Mouse (Mus musculus) cerebellum, postnatal 25 days (tissue): ENCODE results near the gene Nup88.
A peak's percentile ranks its signal among the peaks of the same experiment; 100 is the strongest.

ENCODE experiments used
- DNase-seq, 2 experiments: peaks; one replicate each; pipeline ENCODE4 v3.0.0; 2021; ENCODE audit warnings: mixed read lengths in 2 of 2

Nup88 gene

DNA sequence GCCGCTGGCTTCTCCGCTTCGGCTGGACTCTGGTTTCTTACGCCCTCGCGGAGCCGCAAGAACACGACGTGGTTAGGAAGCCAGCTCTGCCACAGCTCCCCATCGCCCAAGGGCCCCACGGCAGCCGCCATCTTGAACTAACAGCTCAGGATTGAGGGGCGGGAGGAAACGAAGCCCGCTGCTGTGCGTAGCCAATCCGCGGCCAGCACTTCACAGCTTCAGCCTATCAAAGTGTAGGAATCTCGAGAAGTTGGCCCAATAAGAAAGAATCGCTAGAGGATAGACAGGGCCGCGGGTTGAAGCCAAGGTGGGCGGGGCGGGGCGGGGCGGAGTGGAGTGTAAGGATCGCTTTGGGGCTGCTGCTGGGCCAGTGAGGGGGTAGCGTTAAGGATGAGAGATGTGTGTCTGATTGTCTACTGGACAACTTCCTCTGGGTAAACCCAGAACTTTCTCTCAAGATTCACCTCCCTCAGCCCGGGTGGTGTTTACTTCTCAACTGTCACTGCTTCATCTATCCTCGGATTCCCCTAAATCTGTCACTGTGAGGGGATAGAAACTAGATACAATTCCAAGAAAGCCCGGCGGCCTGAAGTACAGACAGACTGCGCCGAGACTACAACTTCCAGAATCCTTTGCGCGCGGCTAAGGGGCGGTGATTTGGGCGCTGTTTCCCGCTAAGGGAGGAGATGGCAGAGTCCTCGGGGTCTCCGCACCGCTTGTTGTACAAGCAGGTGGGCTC lies at the start of gene Nup88, which contains the start of gene Rpain:
TSS of gene Nup88 (minus strand) at position 153 of the 739 bp plus-strand sequence.
TSS of gene Rpain (plus strand) at position 393 of the 739 bp plus-strand sequence.
- DNase-seq, result peak; percentile 93 to 94

DNA sequence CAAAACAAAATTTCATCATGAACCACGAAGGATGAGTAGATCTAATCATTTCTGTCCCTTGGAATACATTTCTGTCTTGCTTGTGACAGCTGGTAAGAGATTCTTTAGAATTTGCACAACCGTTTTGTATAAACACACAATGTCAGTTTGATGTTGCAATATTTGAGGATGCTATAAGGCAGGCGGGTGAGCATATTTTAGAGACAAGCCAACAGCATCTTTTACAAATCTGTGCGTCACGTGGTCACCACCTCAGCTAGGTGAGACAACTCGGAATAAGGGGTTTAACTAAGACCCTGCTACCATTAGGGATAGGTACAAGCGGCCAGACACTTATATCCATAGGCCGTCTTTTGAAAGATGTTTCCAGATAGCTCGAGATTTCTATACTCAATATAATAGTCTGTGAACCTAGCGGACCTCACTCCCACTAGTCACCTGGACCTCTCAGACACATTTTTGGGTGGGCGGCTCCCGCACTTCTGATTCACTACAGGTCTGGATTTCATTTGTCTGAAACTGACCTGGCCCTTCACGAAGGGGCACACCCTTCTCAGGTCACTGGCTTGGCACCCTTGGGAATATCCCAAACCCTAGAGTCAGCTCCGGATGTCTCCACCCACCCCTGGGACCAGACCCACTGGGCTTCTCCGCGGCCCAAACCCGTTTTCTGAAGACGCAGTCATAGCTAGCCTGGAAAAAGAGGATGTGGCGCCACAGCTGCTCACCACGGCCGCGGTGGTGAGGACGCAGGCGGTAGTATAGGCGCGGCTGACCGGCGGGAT lies 48.8 kb upstream of the Nup88 start:
- DNase-seq, result no peak

DNA sequence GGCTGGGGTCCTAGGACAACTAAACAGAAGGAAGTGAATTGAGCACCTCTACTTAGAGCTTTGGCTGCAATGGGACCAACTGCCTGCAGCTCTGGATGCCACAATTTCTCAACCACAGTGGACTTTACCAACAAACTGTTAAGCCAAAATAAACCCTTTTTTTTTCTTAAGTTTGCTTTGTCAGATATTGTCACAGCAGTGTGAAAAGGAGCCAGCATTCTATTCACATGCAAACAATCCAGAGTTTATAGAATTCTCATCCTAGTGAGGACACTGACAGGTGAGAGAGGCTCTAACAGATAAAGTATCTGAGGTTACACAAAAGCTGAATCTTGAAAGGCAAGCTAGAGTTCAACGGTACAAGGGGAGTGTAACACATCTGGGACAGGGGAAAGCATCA lies 47.3 kb upstream of the Nup88 start:
- DNase-seq, result no peak

DNA sequence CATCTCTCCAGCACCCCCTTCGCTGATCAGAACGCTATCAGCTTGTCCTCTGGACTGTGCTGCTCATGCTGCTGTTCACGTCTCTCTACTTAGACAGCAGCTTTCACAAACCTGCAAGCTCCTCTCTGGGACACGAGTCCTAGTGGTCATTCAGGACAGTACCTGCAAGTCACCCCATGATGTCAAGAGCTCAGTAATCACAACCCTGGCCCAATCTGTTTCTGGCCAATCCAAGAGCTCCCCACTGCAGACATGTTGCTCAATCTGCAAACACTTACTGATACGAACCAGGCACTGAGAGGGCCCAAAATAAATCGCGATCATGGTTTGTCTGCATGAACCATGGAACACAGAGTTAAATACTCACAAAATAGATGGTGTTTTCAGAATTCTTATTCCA lies 43.0 kb upstream of the Nup88 start:
- DNase-seq, result no peak

DNA sequence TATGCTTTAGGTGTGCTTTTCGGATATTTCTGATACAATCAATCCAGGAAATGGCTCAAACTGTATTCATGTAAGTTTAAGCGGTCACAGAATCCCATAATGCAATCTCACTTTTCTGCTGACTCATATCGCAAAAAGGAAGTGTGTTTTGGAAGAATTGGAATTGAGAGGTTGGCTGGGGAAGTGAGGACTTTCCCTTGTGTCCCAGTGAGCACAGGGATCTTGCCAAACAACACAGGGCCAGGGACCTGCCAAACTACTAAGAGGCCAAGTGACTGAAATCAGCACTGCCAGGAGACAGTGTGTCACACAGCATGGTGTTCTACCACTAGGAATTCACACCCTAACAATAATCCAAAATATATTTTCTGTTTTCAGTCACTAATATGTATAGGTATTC lies 38.5 kb upstream of the Nup88 start:
- DNase-seq, result peak in 1 of 2 experiments; percentile 29

DNA sequence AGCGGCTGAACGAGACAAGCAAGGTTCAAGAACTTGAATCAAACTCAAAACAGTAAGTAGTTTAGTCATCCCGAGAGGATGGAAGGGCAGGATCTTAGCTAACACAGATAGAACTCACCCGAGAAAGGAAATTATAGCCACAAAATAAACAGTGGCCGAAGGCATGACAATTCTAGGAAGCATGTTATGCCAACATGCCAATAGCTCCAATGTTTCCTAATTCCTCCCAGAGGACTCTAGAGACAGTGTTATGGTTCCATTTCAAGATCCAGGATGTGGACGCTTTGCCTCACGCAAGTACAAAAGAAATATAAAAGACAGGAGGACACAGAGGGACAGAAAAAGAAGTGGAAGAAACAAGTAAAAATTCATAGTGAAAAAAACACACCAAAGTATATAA lies 38.1 kb upstream of the Nup88 start:
- DNase-seq, result no peak

DNA sequence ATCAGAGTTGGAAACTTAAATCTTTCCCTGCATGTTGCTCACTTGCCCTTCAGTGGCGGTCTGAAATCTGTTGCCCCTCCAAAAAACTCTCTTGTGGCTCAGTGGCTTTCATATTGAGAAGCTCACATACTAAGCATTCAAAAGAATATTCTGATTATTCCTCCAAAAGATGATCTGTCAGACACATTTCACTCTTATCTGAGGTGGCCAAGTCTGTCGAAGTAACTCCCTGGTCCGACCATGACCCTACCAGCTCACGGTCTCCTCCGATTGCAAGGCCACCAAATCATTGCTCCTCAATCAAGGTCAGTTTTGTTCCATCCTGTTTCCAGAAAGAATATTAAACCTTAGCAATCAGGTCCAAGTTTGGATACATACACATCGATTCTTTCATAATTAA lies 37.3 kb upstream of the Nup88 start:
- no peak for DNase-seq

DNA sequence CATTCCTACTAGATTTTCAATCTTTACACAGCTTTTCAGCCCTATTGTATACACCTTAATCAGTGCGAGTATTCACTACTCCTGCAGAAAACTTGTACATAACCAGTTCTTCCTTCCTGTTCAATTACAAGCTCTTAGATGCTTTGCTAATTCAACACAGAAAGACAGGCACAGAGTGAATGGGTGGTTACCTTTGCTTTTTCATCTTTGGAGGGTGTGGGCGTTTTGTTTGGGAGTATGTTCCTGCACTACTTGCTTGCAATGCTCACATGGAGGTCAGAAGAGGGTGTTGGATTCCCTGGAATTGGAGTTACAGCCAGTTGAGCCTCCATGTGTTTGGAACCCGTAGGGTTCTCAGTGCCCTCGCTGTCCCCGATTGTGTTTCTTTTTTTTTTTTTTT lies 35.3 kb upstream of the Nup88 start:
- no peak for DNase-seq

DNA sequence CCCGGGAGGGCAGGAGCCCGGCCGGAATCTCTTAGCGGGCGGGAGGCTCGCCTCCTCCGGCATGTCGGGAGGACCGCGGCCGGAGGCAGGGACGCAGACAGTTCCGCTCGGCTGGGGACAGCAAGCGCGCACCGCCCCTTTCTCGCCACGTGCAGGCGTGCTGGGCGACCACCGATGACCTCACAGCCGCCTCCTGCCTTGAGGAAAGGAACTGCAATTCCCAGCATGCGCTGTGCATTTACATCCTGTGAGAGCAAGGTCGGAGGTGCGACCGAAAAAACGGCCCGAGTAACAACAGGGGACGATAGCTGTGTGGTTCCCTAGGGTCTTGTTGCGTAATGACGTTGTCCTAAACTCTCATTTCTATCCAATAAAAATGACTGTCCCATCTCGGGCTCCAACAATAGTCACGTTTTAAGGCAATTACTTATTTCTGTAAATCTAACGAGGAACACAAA lies 34.6 kb upstream of the Nup88 start, which contains the start of gene Dhx33:
TSS of gene Dhx33 (minus strand) at position 122 of the 458 bp plus-strand sequence.
- peak; percentile 95 to 97 for DNase-seq

DNA sequence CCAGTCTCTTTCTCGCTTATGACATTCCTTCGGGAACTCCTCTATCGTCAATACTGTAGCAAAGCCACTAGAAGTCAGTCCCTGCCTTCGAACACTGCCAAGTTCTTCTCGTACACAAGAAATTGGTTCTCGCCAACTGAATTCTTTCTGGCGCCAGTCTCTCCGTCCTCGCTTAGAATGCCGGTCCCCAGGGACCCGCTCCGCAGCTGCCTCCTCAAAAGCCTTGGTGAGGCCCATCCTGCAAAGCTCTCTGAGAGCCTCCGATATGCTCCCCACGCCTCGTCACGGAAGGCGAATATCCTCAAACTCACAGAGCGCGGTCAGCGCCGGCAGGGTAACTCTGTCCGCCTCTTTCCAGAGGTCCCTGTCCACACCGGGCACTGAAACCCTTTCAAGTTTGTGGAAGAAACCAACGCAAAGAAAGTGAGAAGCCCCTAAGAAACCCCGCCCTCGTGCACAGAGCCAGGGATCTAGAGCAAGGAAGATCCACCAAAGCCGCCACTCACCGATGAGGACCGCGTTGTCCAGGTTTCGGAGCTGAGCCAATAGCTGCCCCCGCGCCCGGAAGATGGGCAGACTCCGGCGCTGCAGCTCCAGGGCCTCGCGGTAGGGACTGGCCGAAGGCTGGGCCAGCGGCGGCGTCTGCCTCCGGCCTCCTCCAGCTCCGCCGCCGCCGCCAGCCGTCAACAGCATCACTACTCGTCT lies 34.0 kb upstream of the Nup88 start:
- no peak for DNase-seq

DNA sequence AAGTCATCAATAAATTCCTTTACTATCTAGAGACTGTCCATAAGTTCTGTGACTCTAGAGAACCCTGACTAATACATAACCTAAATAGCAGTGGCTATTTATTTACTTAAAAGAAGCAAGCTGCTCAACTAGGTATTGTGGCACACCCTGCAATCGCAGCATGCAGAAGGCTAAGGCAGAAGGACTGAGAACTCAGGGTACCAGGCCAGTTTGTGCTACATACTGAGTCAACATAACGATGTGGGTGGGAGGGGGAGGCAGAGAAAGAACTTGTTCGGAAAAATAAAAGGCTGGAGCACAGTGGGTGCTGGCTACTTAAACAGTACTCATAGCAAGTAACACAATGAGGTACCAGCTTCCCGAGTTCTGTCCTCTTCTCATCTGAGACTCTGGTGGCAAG lies 31.4 kb upstream of the Nup88 start:
- DNase-seq, result no peak

DNA sequence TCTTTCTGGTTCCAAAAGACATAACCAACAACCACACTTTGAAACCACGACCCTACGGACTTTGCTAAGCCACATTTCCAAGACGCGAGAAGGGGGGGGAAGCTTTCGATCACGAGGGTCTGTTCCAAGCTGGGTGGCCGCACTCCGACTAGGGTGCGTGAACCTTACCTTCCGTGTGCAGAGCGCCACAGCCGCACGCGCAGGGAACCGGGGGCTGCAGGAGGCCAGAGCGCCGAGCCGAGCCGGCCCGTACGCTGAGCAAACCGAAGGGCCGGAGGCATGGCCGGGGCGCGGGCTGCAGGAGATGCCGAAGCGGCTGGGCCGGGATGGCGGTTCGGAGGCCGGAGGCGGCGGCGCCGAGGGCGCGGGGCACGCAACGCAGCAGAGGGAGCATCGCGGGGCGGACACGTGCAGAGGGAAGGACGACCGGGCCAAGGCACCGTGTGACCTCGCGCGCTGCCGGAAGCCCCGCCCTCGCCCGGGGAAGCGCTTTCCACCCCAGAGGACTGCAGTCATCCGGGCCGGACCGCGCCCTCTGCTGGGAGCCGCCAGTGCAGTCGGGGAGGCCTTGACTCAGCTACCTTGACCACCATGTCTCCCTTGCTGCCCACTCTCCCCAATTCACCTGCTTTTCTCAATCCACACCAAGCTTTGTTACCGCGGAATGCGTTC lies 12.9 kb upstream of the Nup88 start, which contains the start of gene C1qbp:
TSS of gene C1qbp (minus strand) at position 470 of the 672 bp plus-strand sequence.
- peak; percentile 96 to 98 for DNase-seq

DNA sequence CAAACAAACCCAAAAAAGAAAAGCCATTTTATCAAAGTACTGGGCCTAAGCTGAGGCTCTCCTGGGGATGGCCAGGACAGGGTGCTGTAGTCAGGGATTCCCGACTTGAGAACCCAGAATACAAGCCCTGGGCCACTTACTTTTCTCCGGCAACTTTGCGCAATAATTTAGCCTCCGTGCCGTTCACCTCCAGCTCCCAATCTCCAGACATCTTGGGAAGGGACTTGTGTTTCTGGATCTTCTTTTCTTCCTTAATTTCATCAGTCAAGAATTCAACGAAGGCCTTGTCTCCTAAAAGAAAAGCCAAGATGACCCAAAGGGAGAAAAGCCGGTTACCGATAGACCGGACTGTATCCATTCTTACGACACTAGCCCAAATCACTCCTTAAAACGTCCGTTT lies 12.3 kb upstream of the Nup88 start:
- no peak for DNase-seq

DNA sequence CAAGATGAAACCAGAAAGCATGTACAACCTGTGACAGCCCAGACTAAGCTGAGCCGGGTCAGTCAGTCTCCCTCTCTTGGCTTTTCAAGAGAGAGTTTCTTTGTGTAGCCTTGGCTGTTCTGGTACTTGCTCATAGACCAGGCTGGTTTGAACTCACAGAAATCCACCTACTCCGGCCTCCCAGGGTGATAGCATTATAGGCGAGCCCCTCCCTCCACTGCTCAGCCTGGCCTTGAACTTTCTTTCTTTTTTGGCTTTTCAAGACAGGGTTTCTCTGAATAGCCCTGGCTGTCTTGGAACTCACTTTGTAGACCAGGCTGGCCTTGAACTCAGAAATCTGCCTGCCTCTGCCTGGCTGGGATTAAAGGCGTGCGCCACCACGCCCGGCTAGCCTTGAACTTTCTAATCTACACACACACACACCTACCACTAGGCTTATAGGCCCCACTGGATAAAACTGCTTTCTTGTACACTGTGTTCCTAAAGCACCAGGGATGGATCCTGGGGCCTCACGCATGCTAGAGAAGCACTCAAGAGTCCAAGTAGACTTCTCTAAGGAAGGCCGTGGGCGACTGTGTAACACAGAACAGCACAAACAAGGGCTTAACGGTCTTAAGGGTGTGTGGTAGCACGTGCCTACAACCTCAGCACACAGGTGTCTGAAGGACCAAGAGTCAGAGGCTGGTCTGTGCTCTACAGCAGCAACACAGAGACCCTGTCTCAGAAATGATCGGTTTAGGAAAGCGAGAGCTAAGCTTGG lies 11.2 kb upstream of the Nup88 start:
- no peak for DNase-seq

DNA sequence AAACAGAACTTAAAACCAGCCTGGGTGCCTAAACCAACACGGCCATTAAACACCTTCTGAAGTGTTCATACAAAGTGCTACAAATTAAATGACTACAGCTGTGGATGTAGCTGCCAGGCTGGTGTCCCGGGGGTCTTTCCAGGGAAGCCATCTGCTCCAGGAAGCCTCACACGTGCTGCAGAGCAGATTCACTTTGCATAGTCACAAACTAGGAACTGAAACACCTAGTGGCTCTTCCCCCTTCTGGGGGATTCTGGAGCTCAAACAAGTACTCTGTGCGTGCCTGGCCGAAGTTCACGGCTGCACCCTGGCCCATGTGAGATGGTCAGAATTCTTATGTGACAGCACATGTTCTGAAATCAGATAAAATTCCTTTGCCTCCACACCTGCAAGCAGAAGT lies 10.5 kb upstream of the Nup88 start:
- no peak for DNase-seq

DNA sequence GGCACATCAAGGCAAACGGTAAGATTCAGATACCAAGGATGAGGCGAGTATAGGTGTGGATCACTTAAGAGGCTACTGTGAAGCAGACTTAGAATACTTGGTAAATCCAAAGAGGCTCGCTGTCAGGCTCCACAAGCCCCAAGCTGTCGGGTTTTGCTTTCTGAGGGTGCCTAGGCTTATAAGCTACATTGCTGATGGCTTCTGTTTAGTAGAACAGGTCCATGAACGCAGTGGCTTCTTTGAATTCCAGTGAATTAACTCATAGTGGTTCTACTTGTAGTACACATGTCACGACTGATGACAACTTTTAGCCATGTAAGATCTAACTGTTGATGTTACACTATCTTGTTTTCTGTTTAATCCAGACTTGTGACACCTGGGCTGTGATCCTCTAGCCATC lies 7.5 kb upstream of the Nup88 start:
- DNase-seq, result no peak

DNA sequence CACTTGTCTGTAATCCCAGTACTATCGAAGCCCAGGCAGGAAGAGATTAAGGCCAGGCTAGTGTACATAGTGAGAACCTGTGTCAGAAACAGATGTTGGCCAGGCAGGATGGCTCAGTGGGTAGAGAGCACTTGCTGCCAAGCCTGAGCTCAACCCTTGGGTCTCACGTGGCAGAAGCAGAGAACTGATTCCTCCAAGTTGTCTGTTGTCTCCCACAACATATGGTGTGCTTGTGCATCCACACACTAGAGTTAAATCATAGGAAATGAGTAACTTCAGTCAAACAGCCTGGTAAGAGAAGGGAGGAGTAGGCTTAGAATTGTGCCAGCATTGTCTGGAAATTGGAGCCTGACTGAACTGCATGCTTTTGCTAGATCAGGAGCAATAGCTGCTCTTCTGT lies 5.4 kb upstream of the Nup88 start:
- DNase-seq, result no peak

DNA sequence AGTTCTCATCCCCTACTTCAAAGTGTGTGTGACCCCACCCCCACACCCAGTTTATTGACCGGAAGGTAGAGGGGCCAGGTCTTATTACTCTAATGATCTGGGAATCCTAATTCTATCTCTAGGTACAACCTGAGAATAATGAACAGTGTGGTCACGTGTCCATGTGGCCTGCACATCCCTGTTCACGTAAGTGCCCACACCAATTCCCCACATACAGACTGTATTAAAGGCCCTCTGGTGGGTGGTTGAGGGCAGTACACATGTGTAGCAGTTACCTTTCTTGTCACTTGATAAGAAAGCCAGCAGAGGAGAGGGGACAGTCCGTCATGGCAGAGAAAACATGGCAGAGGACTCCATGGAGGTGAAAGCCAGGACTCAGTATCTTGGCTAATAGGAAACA lies 4.2 kb upstream of the Nup88 start:
- DNase-seq, result no peak

DNA sequence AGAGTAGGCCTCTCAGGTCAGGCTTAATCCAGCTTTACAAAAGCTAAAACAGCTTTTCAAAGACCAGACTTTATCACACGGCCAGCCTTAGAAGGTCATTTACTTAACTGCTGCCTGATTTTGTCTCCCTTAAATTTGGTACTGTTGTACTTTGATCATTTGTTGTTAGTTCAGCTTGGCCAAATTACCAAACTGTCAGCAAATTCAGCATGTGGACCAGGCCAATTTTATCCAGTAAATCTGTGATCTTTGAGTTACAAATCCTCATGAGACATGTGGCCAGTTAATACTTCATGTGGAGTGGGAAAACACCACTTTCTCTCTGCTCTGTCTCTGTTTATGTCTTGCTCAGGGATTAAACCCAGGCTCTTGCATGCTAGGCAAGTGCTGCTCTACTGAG lies 2.8 kb upstream of the Nup88 start:
- no peak for DNase-seq

DNA sequence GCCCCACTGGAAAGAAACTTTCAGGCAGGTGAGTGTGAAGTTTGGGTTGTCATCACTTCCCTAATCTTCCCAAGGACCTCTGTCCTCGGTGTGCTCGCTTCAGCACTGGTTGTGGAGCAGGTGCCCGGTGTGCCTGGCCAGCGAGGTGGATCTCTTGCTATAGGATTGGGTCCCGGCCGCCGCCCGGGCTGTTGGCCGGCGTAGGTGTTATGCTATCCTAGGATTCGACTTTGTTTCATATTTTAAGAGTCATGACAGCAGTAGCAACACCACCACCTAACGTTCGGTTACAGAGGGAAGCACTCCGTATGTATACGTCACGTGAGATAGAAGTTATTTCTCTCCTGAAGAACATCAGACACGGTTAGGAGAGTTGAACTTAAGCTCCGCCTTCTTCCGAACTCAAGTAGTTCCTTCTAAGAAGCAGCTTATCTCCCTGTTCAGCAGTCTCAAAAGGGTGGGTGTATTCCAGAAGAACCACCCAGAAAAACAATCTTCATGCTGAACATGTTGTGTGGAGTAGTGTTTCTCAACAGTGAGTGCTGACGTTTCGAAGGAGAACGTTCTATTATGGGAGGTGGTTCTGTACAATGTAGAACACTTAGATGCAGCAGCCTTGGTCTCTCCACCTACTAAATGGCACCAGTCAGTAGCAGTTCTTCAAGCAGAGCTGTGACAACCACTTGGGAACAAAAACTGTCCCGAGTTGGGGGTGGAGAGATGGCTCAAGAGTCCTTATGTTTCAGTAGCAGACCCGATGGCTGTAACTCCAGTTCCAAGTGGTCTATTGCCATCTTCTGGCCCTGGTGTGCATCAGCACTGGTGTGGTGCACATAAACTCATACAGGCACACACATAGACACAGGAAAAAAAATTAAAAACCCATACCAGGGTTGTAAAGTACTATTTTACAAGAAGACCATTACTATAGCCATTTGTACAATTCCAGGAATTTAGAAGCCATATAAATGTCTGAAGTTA lies 1.1 kb upstream of the Nup88 start:
- no peak for DNase-seq
